Mouse (Mus musculus): ENCODE results near the gene Fer1l5.

Fer1l5 gene

GRCm38 (mm10) chr1:36371934-36372845 lies at the start of gene Fer1l5:
Fer1l5 (plus strand) TSS chr1:36372291.
- Histone ChIP-seq H3K27me3 (ENCODE audit: insufficient read depth, low read length) (peaks cover 45% of the 10 kb centered on the region), H3K4me1 (replicated peaks; ENCODE audit: low read depth, low read length) (peaks cover 15% of the 10 kb centered on the region), H3K4me3 (replicated peaks; ENCODE audit: low read length) (no peak within 1 kb of the TSS), H3K36me3 (ENCODE audit: insufficient read depth, low read length) (0 out of 2 replicates have a peak, but pooled peaks cover 4% of the 10 kb centered on the region), H3K9me3 (ENCODE audit: low read length) (peaks cover 8% of the 10 kb centered on the region)
- no peak for TF ChIP-seq POU5F1 (IDR thresholded peaks at IDR 0.05; ENCODE audit: borderline replicate concordance, low read length)

GRCm38 (mm10) chr1:36323076-36323475 lies 49.0 kb upstream of the Fer1l5 start:
- Histone ChIP-seq H3K9me3 (ENCODE audit: low read length) (no peaks in the 10 kb centered on the region), H3K4me3 (replicated peaks; ENCODE audit: low read length) (no peak overlapping the region), H3K4me1 (replicated peaks; ENCODE audit: low read depth, low read length) (peaks cover 17% of the 10 kb centered on the region), H3K27me3 (ENCODE audit: insufficient read depth, low read length) (no peaks in the 10 kb centered on the region), H3K36me3 (ENCODE audit: insufficient read depth, low read length) (peaks cover 38% of the 10 kb centered on the region)
- TF ChIP-seq CTCF (conservative IDR thresholded peaks at IDR 0.05; ENCODE audit: low read length) = no peak
- no peak for TF ChIP-seq NANOG (IDR thresholded peaks at IDR 0.05; ENCODE audit: borderline replicate concordance, low read length)
- TF ChIP-seq POU5F1 (IDR thresholded peaks at IDR 0.05; ENCODE audit: borderline replicate concordance, low read length) = no peak

- peaks cover 31% of the 10 kb centered on the region for H3K36me3 ChIP-seq (ENCODE audit: insufficient read depth, low read length)
- no peaks in the 10 kb centered on the region for H3K9me3 ChIP-seq (ENCODE audit: low read length)
- H3K4me1 ChIP-seq (replicated peaks; ENCODE audit: low read depth, low read length) = peaks cover 9% of the 10 kb centered on the region; the same call in 1 of the 2 replicates
- TF ChIP-seq NANOG (IDR thresholded peaks at IDR 0.05; ENCODE audit: borderline replicate concordance, low read length) = peak; percentile 44; the same call in 1 of the 2 replicates
- no peak for TF ChIP-seq POU5F1 (IDR thresholded peaks at IDR 0.05; ENCODE audit: borderline replicate concordance, low read length)
- TF ChIP-seq CTCF (conservative IDR thresholded peaks at IDR 0.05; ENCODE audit: low read length) = peak; percentile 34
- H3K4me3 ChIP-seq (replicated peaks; ENCODE audit: low read length) = no peak overlapping the region
- H3K27me3 ChIP-seq (ENCODE audit: insufficient read depth, low read length) = no peaks in the 10 kb centered on the region
Measured at GRCm38 (mm10) chr1:36323746-36324448, 48.2 kb upstream of the Fer1l5 start.

GRCm38 (mm10) chr1:36325900-36326321 lies 46.2 kb upstream of the Fer1l5 start:
- no peak for TF ChIP-seq CTCF (conservative IDR thresholded peaks at IDR 0.05; ENCODE audit: low read length)
- no peak for TF ChIP-seq POU5F1 (IDR thresholded peaks at IDR 0.05; ENCODE audit: borderline replicate concordance, low read length)
- TF ChIP-seq NANOG (IDR thresholded peaks at IDR 0.05; ENCODE audit: borderline replicate concordance, low read length) = no peak
- Histone ChIP-seq H3K36me3 (ENCODE audit: insufficient read depth, low read length) (peaks cover 14% of the 10 kb centered on the region), H3K27me3 (ENCODE audit: insufficient read depth, low read length) (no peaks in the 10 kb centered on the region), H3K4me1 (replicated peaks; ENCODE audit: low read depth, low read length) (peaks cover 4% of the 10 kb centered on the region; the same call in 1 of the 2 replicates), H3K9me3 (ENCODE audit: low read length) (no peaks in the 10 kb centered on the region), H3K4me3 (replicated peaks; ENCODE audit: low read length) (no peak overlapping the region)

- Histone ChIP-seq H3K36me3 (ENCODE audit: insufficient read depth, low read length) (0 out of 2 replicates have a peak, but pooled peaks cover 15% of the 10 kb centered on the region), H3K4me3 (replicated peaks; ENCODE audit: low read length) (no peak overlapping the region), H3K4me1 (replicated peaks; ENCODE audit: low read depth, low read length) (peaks cover 4% of the 10 kb centered on the region; the same call in 1 of the 2 replicates), H3K27me3 (ENCODE audit: insufficient read depth, low read length) (no peaks in the 10 kb centered on the region), H3K9me3 (ENCODE audit: low read length) (no peaks in the 10 kb centered on the region)
- TF ChIP-seq CTCF (conservative IDR thresholded peaks at IDR 0.05; ENCODE audit: low read length) (no peak), POU5F1 (IDR thresholded peaks at IDR 0.05; ENCODE audit: borderline replicate concordance, low read length) (no peak), NANOG (IDR thresholded peaks at IDR 0.05; ENCODE audit: borderline replicate concordance, low read length) (no peak)
Measured at GRCm38 (mm10) chr1:36326815-36327214, 45.3 kb upstream of the Fer1l5 start.

GRCm38 (mm10) chr1:36331743-36332142 lies 40.3 kb upstream of the Fer1l5 start:
- Histone ChIP-seq H3K36me3 (ENCODE audit: insufficient read depth, low read length) (peaks cover 43% of the 10 kb centered on the region), H3K4me1 (replicated peaks; ENCODE audit: low read depth, low read length) (peaks cover 9% of the 10 kb centered on the region), H3K4me3 (replicated peaks; ENCODE audit: low read length) (no peak overlapping the region), H3K9me3 (ENCODE audit: low read length) (no peaks in the 10 kb centered on the region), H3K27me3 (ENCODE audit: insufficient read depth, low read length) (no peaks in the 10 kb centered on the region)
- TF ChIP-seq CTCF (conservative IDR thresholded peaks at IDR 0.05; ENCODE audit: low read length) (no peak), POU5F1 (IDR thresholded peaks at IDR 0.05; ENCODE audit: borderline replicate concordance, low read length) (no peak), NANOG (IDR thresholded peaks at IDR 0.05; ENCODE audit: borderline replicate concordance, low read length) (no peak)

- Histone ChIP-seq H3K27me3 (ENCODE audit: insufficient read depth, low read length) (no peaks in the 10 kb centered on the region), H3K36me3 (ENCODE audit: insufficient read depth, low read length) (peaks cover 51% of the 10 kb centered on the region), H3K9me3 (ENCODE audit: low read length) (no peaks in the 10 kb centered on the region), H3K4me3 (replicated peaks; ENCODE audit: low read length) (no peak overlapping the region), H3K4me1 (replicated peaks; ENCODE audit: low read depth, low read length) (peaks cover 9% of the 10 kb centered on the region)
- TF ChIP-seq NANOG (IDR thresholded peaks at IDR 0.05; ENCODE audit: borderline replicate concordance, low read length) (no peak), CTCF (conservative IDR thresholded peaks at IDR 0.05; ENCODE audit: low read length) (no peak), POU5F1 (IDR thresholded peaks at IDR 0.05; ENCODE audit: borderline replicate concordance, low read length) (no peak)
Measured at GRCm38 (mm10) chr1:36332955-36333887, 38.9 kb upstream of the Fer1l5 start.
